Mouse (Mus musculus): ENCODE measurements at regions not wholly inside any gene's neighbourhood (a gene's known extent, or its start where the extent isn't known, plus 50 kb on each side); places are given as distances from the start of the nearest gene placed in this dataset.

GRCm38 (mm10) chr5:46678007-46678406 is 820.6 kb upstream of the Lcorl start:
- no peak for TF ChIP-seq CTCF (IDR thresholded peaks at IDR 0.05; ENCODE audit: low read depth)
- no peak for TF ChIP-seq EP300 (optimal IDR thresholded peaks at IDR 0.05)

All from stomach, postnatal 0 days (tissue).